Mouse (Mus musculus) spleen, adult 2 months (tissue): ENCODE results near the gene Kalrn. TPM values are rescaled to one million over a fixed set of nuclear protein-coding genes. Genes with fewer than 3 reads are reported as not detected.
"Not testable (repeated sequence)": the region's sequence is repeated elsewhere in the genome, so short reads cannot be mapped to it uniquely, and the experiment has no call there.

ENCODE experiments used
- DNase-seq, 2 experiments: peaks; one replicate each; pipeline versions ENCODE4 v3.0.0 to v3.0.0-alpha.2; 2012 to 2021; ENCODE audit warnings: low spot score in 2 of 2, low read depth in 1 of 2
- H3K27ac ChIP-seq: fragments of 200-500 bp; 2 replicates; pipeline ENCODE4 v1.5.1; 2012; ENCODE audit warnings: low read length, inconsistent platforms; ENCODE audit not compliant: insufficient read depth
- H3K27me3 ChIP-seq: fragments of 200-500 bp; 2 replicates; pipeline ENCODE4 v1.6.1; 2012; ENCODE audit warnings: mild to moderate bottlenecking, moderate library complexity, low read length, inconsistent platforms; ENCODE audit not compliant: control insufficient read depth, insufficient read depth
- H3K36me3 ChIP-seq: fragments of 200-500 bp; 2 replicates; pipeline ENCODE4 v1.6.1; 2012; ENCODE audit warnings: mild to moderate bottlenecking, low read length, inconsistent platforms; ENCODE audit not compliant: control insufficient read depth, insufficient read depth
- H3K4me1 ChIP-seq: fragments of 200-500 bp; 2 replicates; pipeline ENCODE4 v1.6.1; 2011; ENCODE audit warnings: inconsistent platforms; ENCODE audit not compliant: control insufficient read depth, insufficient read depth, insufficient read length
- H3K4me3 ChIP-seq: fragments of 200-500 bp; 2 replicates; pipeline ENCODE4 v1.5.1; 2011; ENCODE audit warnings: mild to moderate bottlenecking, inconsistent platforms; ENCODE audit not compliant: insufficient read depth, insufficient read length; ENCODE audit errors: extremely low read depth
- CTCF ChIP-seq: fragments of 200-500 bp; IDR thresholded peaks from 2 replicates; pipeline ENCODE4 v1.5.1; 2011; ENCODE audit warnings: mild to moderate bottlenecking, inconsistent platforms; ENCODE audit not compliant: insufficient read depth, insufficient read length, insufficient replicate concordance; ENCODE audit errors: extremely low read depth
- POLR2A ChIP-seq: fragments of 200-500 bp; IDR thresholded peaks from 2 replicates; pipeline ENCODE4 v1.6.1; 2011; ENCODE audit warnings: low read depth, low read length, inconsistent platforms
- WGBS: fragments of 180-500 bp; shearing (Covaris S2); methylation state at CpG from one replicate; pipeline ENCODE4 v1.1.7; 2018; 5-methylcytosine and 5-hydroxymethylcytosine counted together
- polyA plus RNA-seq: library from polyadenylated mRNA; depleted of rRNA; stranded (reverse); fragments of >200 nt; gene quantifications from 2 replicates; pipeline ENCODE4 v1.2.3, GENCODE M21; 2012

The Kalrn gene
- polyA plus RNA-seq, 1 experiment = 7.6 TPM

- H3K4me3 ChIP-seq = no peak overlapping the region
- no peak for DNase-seq
- 89% methylated on average over 3 of the region's 3 CpGs for WGBS
These were observed 484.3 kb downstream of the Kalrn start for GRCm38 (mm10) chr16:34089022-34089421.

GRCm38 (mm10) chr16:34088331-34088730 lies 485.0 kb downstream of the Kalrn start:
- TF ChIP-seq POLR2A (no peak), CTCF (no peak)
- H3K4me1 ChIP-seq = peaks cover 2% of the 10 kb centered on the region; the same call in 1 of the 2 replicates
- no peaks in the 10 kb centered on the region for H3K27me3 ChIP-seq
- no peaks in the 10 kb centered on the region for H3K36me3 ChIP-seq
- WGBS = 69% methylated on average over 4 of the region's 4 CpGs
- no peak overlapping the region for H3K27ac ChIP-seq
- DNase-seq = no peak
- H3K4me3 ChIP-seq = no peak overlapping the region

More at GRCm38 (mm10) chr16:34089022-34089421, 484.3 kb downstream of the Kalrn start:
- TF ChIP-seq POLR2A (no peak), CTCF (no peak)
- no peaks in the 10 kb centered on the region for H3K27me3 ChIP-seq
- H3K27ac ChIP-seq = no peak overlapping the region
- peaks cover 8% of the 10 kb centered on the region; the same call in 1 of the 2 replicates for H3K4me1 ChIP-seq
- no peaks in the 10 kb centered on the region for H3K36me3 ChIP-seq

- H3K4me3 ChIP-seq = no peak overlapping the region
- 90% methylated on average over 10 of the region's 10 CpGs for WGBS
- no peak overlapping the region for H3K27ac ChIP-seq
- H3K36me3 ChIP-seq = no peaks in the 10 kb centered on the region
- peaks cover 2% of the 10 kb centered on the region; the same call in 1 of the 2 replicates for H3K4me1 ChIP-seq
- TF ChIP-seq CTCF = no peak
- TF ChIP-seq POLR2A = no peak
- no peak for DNase-seq
- H3K27me3 ChIP-seq = no peaks in the 10 kb centered on the region
These were observed 489.0 kb downstream of the Kalrn start for GRCm38 (mm10) chr16:34084135-34084920.

GRCm38 (mm10) chr16:34082494-34083469 lies 490.6 kb downstream of the Kalrn start:
- H3K27ac ChIP-seq = no peak overlapping the region
- no peaks in the 10 kb centered on the region for H3K27me3 ChIP-seq
- peaks cover under 1% of the 10 kb centered on the region; the same call in 1 of the 2 replicates for H3K4me1 ChIP-seq
- no peaks in the 10 kb centered on the region for H3K36me3 ChIP-seq
- no peak overlapping the region for H3K4me3 ChIP-seq
- TF ChIP-seq CTCF = no peak
- no peak for TF ChIP-seq POLR2A
- DNase-seq = no peak
- 87% methylated on average over 5 of the region's 5 CpGs for WGBS

- Histone ChIP-seq H3K27me3 (no peaks in the 10 kb centered on the region), H3K4me1 (no peaks in the 10 kb centered on the region), H3K27ac (no peak overlapping the region), H3K36me3 (no peaks in the 10 kb centered on the region), H3K4me3 (no peak overlapping the region)
- DNase-seq = no peak
- WGBS = 91% methylated on average over 19 of the region's 19 CpGs
- TF ChIP-seq POLR2A = no peak
- TF ChIP-seq CTCF = no peak
These were observed 491.5 kb downstream of the Kalrn start for GRCm38 (mm10) chr16:34081683-34082438.

GRCm38 (mm10) chr16:34081314-34081682 lies 492.0 kb downstream of the Kalrn start:
- not testable (repeated sequence) for H3K27me3 ChIP-seq, H3K27ac ChIP-seq, H3K4me1 ChIP-seq, H3K4me3 ChIP-seq, DNase-seq, H3K36me3 ChIP-seq
